Mouse (Mus musculus): Measurements from ENCODE around the gene Adrm1. TPM values are rescaled to one million over a fixed set of nuclear protein-coding genes. Genes with fewer than 3 reads are reported as not detected.
A peak's percentile ranks its signal among the peaks of the same experiment; 100 is the strongest.
"Not testable (repeated sequence)": the region's sequence is repeated elsewhere in the genome, so short reads cannot be mapped to it uniquely, and the experiment has no call there.

Gene Adrm1
- total and polyA plus RNA-seq, 3 experiments: 116 to 148 (median 127) TPM

DNA sequence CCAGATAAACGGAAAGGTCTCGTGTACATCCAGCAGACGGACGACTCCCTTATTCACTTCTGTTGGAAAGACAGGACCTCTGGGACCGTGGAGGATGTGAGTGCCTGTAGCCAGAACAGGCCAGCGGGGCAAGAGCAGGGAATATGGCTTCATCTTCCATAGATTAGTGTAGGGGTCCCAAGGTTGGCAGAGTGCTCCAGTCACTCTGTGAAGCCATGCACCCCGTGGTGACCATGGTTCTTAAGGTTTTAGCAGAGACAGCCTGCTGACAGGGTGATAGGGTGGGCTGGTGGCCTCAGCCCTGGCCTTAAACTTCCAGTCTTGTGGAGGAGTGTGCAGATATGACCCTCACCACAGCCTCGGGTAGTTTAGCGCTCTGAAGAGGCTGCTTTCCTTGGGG, 867 bp downstream of the Adrm1 start:
- no peak for TF ChIP-seq MAZ (IDR thresholded peaks at IDR 0.05; ENCODE audit: low read depth, low read length)
- TF ChIP-seq EP300 (IDR thresholded peaks at IDR 0.05; ENCODE audit: low read length): no peak
- no peak for TF ChIP-seq ZMIZ1 (IDR thresholded peaks at IDR 0.05; ENCODE audit: low read depth, low read length)
- in situ Hi-C loops (cut with MboI; ENCODE audit: low pct_ligation_motif_present, low pct_unique_long_range_greater_than_20kb, low sequenced_read_pairs): no loop called here
- H3K36me3 ChIP-seq (replicated peaks in 1 of 2; ENCODE audit: control insufficient read depth in 1 of 2, insufficient read depth in 1 of 2, low read length in 1 of 2): peaks cover 39 to 51% of the 10 kb centered on the region in 2 experiments
- dilution Hi-C loops (cut with MboI; ENCODE audit: extremely low pct_ligation_motif_present, extremely low pct_unique_long_range_greater_than_20kb, low sequenced_read_pairs): no loop called here
- peak overlapping the region; percentile 85 to 97 (median 97) for H3K4me3 ChIP-seq (replicated peaks in 1 of 3; ENCODE audit: low read depth in 2 of 3, low read length in 2 of 3, poor library complexity in 1 of 3)
- no peaks in the 10 kb centered on the region for H3K27me3 ChIP-seq (replicated peaks)
- H3K9me3 ChIP-seq (replicated peaks; ENCODE audit: low read length): no peaks in the 10 kb centered on the region
- no peak overlapping the region for H3K27ac ChIP-seq (ENCODE audit: insufficient read depth, low read depth)
- H3K4me1 ChIP-seq (ENCODE audit: control insufficient read depth in 1 of 2, insufficient read depth in 2 of 2): peaks cover 6 to 28% of the 10 kb centered on the region in 2 experiments; a peak in 3 of 4 replicates
- no peak for DNase-seq (ENCODE audit: extremely low read depth)
- H3K9ac ChIP-seq (ENCODE audit: insufficient read depth, low read depth): peak overlapping the region; percentile 97
- H3K79me2 ChIP-seq (replicated peaks; ENCODE audit: control insufficient read depth, extremely low read depth, insufficient read depth, poor library complexity, severe bottlenecking): peaks cover 22% of the 10 kb centered on the region
- H3K4me2 ChIP-seq (ENCODE audit: insufficient read depth, low read depth, poor library complexity, severe bottlenecking): peak overlapping the region; percentile 76

DNA sequence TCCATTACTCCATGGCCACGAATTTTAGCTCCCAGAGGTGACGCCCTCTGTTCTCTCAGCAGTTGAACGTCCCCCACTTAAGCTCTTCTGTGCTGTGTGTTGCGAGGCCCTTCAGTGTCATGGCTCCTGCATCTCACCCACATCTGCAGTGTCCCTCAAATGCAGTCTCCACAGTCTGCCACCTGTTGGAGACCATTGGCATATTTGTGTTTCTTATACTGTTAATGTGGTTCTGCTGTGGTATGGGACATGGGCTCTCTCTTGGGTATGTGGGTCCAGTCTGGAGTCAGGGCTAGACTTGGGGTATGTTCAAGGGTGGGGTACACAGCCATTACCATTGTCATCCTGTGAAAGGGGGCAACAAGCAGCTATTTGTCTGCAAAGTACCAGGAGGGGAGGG, 1.9 kb downstream of the Adrm1 start:
- dilution Hi-C loops (cut with MboI; ENCODE audit: extremely low pct_ligation_motif_present, extremely low pct_unique_long_range_greater_than_20kb, low sequenced_read_pairs): no loop called here
- Histone ChIP-seq H3K9ac (ENCODE audit: insufficient read depth, low read depth) (peak overlapping the region; percentile 97; the same call in 1 of the 2 replicates), H3K36me3 (replicated peaks in 1 of 2; ENCODE audit: control insufficient read depth in 1 of 2, insufficient read depth in 1 of 2, low read length in 1 of 2) (peaks cover 49 to 60% of the 10 kb centered on the region in 2 experiments), H3K4me2 (ENCODE audit: insufficient read depth, low read depth, poor library complexity, severe bottlenecking) (peak overlapping the region; percentile 76), H3K27ac (ENCODE audit: insufficient read depth, low read depth) (no peak overlapping the region), H3K79me2 (replicated peaks; ENCODE audit: control insufficient read depth, extremely low read depth, insufficient read depth, poor library complexity, severe bottlenecking) (peaks cover 22% of the 10 kb centered on the region), H3K27me3 (replicated peaks) (no peaks in the 10 kb centered on the region), H3K9me3 (replicated peaks; ENCODE audit: low read length) (no peaks in the 10 kb centered on the region), H3K4me3 (replicated peaks in 1 of 3; ENCODE audit: low read depth in 2 of 3, low read length in 2 of 3, poor library complexity in 1 of 3) (peak overlapping the region in 2 of 3 experiments; percentile 97), H3K4me1 (ENCODE audit: control insufficient read depth in 1 of 2, insufficient read depth in 2 of 2) (peaks cover 6 to 28% of the 10 kb centered on the region in 2 experiments; a peak in 3 of 4 replicates)
- peak; percentile 54 for DNase-seq (ENCODE audit: extremely low read depth)
- in situ Hi-C loops (cut with MboI; ENCODE audit: low pct_ligation_motif_present, low pct_unique_long_range_greater_than_20kb, low sequenced_read_pairs): no loop called here
- TF ChIP-seq SMC3 (IDR thresholded peaks at IDR 0.05; ENCODE audit: low read depth, low read length) (peak; percentile 19; the same call in 1 of the 2 replicates), RAD21 (IDR thresholded peaks at IDR 0.05; ENCODE audit: low read depth, low read length) (no peak), TCF12 (IDR thresholded peaks at IDR 0.05; ENCODE audit: low read depth, low read length) (no peak), GABPA (IDR thresholded peaks at IDR 0.05; ENCODE audit: insufficient replicate concordance, low read depth, low read length) (no peak), CTCF (conservative IDR thresholded peaks at IDR 0.05 in 1 of 2, IDR thresholded peaks at IDR 0.05 in 1 of 2; ENCODE audit: low read depth in 2 of 2, low read length in 2 of 2) (peak in 1 of 2 experiments; percentile 50; a peak in 2 of 4 replicates), ZMIZ1 (IDR thresholded peaks at IDR 0.05; ENCODE audit: low read depth, low read length) (no peak), CHD2 (IDR thresholded peaks at IDR 0.05; ENCODE audit: low read length) (no peak), POLR2AphosphoS2 (IDR thresholded peaks at IDR 0.05; ENCODE audit: low read depth, low read length) (no peak)

DNA sequence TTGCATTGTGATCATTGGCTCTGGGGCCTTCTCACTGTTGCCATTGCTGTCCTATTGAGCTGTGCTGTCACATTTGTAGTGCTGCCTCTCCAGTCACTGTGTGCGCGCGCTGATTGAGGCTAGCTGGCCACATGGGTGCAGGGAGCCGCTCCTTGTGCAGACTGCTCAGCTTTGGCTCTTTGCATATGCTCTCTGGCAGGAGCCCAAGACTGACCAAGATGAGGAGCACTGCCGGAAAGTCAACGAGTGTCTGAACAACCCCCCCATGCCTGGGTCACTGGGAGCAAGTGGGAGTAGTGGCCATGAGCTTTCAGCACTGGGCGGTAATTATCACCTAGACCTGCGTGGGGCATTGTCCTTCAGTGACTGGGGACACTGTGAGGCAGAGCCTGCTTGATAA, 2.4 kb downstream of the Adrm1 start:
- DNase-seq (ENCODE audit: extremely low read depth); dilution Hi-C loops (cut with MboI; ENCODE audit: extremely low pct_ligation_motif_present, extremely low pct_unique_long_range_greater_than_20kb, low sequenced_read_pairs); H3K4me3 ChIP-seq (replicated peaks in 1 of 3; ENCODE audit: low read depth in 2 of 3, low read length in 2 of 3, poor library complexity in 1 of 3); in situ Hi-C loops (cut with MboI; ENCODE audit: low pct_ligation_motif_present, low pct_unique_long_range_greater_than_20kb, low sequenced_read_pairs); H3K9me3 ChIP-seq (replicated peaks; ENCODE audit: low read length); H3K9ac ChIP-seq (ENCODE audit: insufficient read depth, low read depth); H3K27ac ChIP-seq (ENCODE audit: insufficient read depth, low read depth); H3K27me3 ChIP-seq (replicated peaks); H3K4me2 ChIP-seq (ENCODE audit: insufficient read depth, low read depth, poor library complexity, severe bottlenecking): not testable (repeated sequence)
- Histone ChIP-seq H3K79me2 (replicated peaks; ENCODE audit: control insufficient read depth, extremely low read depth, insufficient read depth, poor library complexity, severe bottlenecking) (peaks cover 22% of the 10 kb centered on the region), H3K4me1 (ENCODE audit: control insufficient read depth in 1 of 2, insufficient read depth in 2 of 2) (peaks cover 6 to 28% of the 10 kb centered on the region in 2 experiments; a peak in 3 of 4 replicates), H3K36me3 (replicated peaks in 1 of 2; ENCODE audit: control insufficient read depth in 1 of 2, insufficient read depth in 1 of 2, low read length in 1 of 2) (peaks cover 52 to 62% of the 10 kb centered on the region in 2 experiments)
